Mouse (Mus musculus) liver, postnatal 0 days (tissue): ENCODE results near the gene Lyrm7.

Experiments
- CTCF ChIP-seq: sonication (generic); IDR thresholded peaks from 2 replicates; pipeline ENCODE4 v1.5.1; 2016; ENCODE audit warnings: antibody characterized with exemption, low read depth
- EP300 ChIP-seq: IDR thresholded peaks from 2 replicates; pipeline ENCODE4 v1.6.1; 2016; ENCODE audit warnings: antibody characterized with exemption, low read depth, mild to moderate bottlenecking

DNA sequence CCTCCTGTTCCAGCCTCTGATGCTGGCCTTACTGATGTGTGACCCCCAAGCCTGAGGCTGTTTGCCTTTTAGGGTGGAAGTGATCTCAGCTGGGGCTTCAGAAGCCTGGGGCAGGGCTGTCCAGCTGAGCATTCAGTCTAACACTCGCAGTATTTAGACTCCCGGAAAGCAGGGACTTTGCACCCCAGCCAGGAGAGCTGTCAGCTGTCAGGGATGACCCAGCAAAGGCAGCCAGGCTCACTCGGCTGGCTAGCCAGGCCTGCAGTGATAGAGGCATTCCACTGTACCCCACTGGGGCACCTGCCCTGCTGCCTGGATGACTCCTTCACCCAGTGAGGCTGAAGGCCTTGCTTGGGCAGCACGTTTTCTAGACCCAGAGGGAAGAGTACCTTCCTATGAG lies 45.2 kb upstream of the Lyrm7 start:
- no peak for TF ChIP-seq CTCF
- no peak for TF ChIP-seq EP300
